Mouse (Mus musculus) limb, embryonic 10.5 days (tissue): ENCODE measurements around the gene Dnajb7. TPM values are rescaled to one million over a fixed set of nuclear protein-coding genes. Genes with fewer than 3 reads are reported as not detected.

Source experiments
- DNase-seq: peaks from one replicate; pipeline ENCODE4 v3.0.0-alpha.2; 2017; ENCODE audit warnings: low spot score
- H3K27ac ChIP-seq: fragments of 300-500 bp; sonication (generic); 2 replicates; pipeline ENCODE4 v1.5.1; 2016; ENCODE audit warnings: mild to moderate bottlenecking
- H3K27me3 ChIP-seq: fragments of 300-500 bp; sonication (generic); 2 replicates; pipeline ENCODE4 v1.6.1; 2016; ENCODE audit warnings: low read depth, mild to moderate bottlenecking; ENCODE audit not compliant: poor library complexity, severe bottlenecking
- H3K36me3 ChIP-seq: fragments of 300-500 bp; sonication (generic); 2 replicates; pipeline ENCODE4 v1.6.1; 2016; ENCODE audit warnings: mild to moderate bottlenecking, moderate library complexity
- H3K4me1 ChIP-seq: fragments of 300-500 bp; sonication (generic); 2 replicates; pipeline ENCODE4 v1.6.1; 2016
- H3K4me3 ChIP-seq: fragments of 300-500 bp; sonication (generic); 2 replicates; pipeline ENCODE4 v1.5.1; 2016; ENCODE audit warnings: mild to moderate bottlenecking, moderate library complexity
- H3K9me3 ChIP-seq: fragments of 300-500 bp; sonication (generic); replicated peaks from 2 replicates; pipeline ENCODE4 v1.6.1; 2016; ENCODE audit warnings: mild to moderate bottlenecking
- WGBS: fragments of 180-500 bp; shearing (Covaris S2); methylation state at CpG from one replicate; pipeline ENCODE4 v1.1.7; 2016; 5-methylcytosine and 5-hydroxymethylcytosine counted together
- polyA plus RNA-seq: library from polyadenylated mRNA; unstranded; fragments of >200 nt; fragmentation: Nextera tagmentation; extraction: Ambion mirVana; gene quantifications from 2 replicates; pipeline ENCODE4 v1.2.1, GENCODE M21; 2016

The Dnajb7 gene
- polyA plus RNA-seq, 1 experiment from 2014 or later: 4.0 TPM

- Histone ChIP-seq H3K27me3 (no peaks in the 10 kb centered on the region), H3K27ac (peak overlapping the region; percentile 79), H3K9me3 (no peaks in the 10 kb centered on the region), H3K4me3 (peak overlapping the region; percentile 63), H3K4me1 (peaks cover 42% of the 10 kb centered on the region), H3K36me3 (peaks cover 38% of the 10 kb centered on the region)
- no peak for DNase-seq
- 46% methylated on average over 6 of the region's 6 CpGs for WGBS
Measured at GRCm38 (mm10) chr15:81361022-81361404, 47.1 kb downstream of the Dnajb7 start.

DNA sequence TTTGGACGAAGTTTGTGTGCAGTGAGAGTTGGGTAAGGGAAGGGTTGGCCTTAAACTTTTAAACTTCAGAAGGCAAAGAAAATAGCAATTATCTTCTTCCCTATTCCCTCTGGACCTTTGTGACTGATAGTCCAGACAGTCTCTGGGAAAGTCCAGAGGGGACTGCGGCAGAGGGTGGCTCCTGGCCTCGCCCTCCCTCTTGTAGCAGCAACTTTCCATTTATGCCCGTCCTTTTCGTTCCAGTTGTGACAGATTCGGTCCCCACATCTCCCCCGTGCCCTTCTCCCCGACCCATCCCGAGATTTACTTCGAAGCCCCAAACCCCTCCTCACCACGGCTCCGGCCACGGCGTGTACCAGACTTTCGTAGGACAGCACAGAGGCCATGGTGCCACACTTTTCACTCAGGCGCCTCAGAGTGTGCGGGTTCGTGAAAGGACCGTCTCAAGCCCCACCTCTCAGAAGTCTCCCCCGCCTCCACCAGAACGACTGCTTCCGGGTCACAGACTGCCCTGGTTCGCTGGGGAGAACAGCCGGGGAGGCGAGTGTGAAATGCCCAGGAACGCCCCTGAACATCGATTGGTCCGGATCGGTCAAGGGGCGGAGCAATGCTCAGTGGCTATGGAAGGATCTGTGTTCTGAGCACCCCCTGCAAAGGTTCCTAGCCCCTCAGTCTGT lies 47.6 kb downstream of the Dnajb7 start, which contains the start of gene Slc25a17:
TSS of gene Slc25a17 (minus strand) at position 468 of the 677 bp plus-strand sequence.
- peak; percentile 95 for DNase-seq
- WGBS: 1% methylated on average over 30 of the region's 30 CpGs
- Histone ChIP-seq H3K9me3 (no peaks in the 10 kb centered on the region), H3K36me3 (peaks cover 33% of the 10 kb centered on the region), H3K27ac (peak within 1 kb of the TSS; percentile 79), H3K4me1 (peaks cover 42% of the 10 kb centered on the region), H3K4me3 (peak within 1 kb of the TSS; percentile 63), H3K27me3 (no peaks in the 10 kb centered on the region)

GRCm38 (mm10) chr15:81359421-81359820 lies 48.7 kb downstream of the Dnajb7 start:
- Histone ChIP-seq H3K36me3 (peaks cover 22% of the 10 kb centered on the region), H3K4me3 (peak overlapping the region; percentile 63), H3K27ac (no peak overlapping the region), H3K27me3 (no peaks in the 10 kb centered on the region), H3K9me3 (no peaks in the 10 kb centered on the region), H3K4me1 (peaks cover 42% of the 10 kb centered on the region)
- DNase-seq: no peak
- WGBS: 88% methylated on average over 5 of the region's 5 CpGs

- DNase-seq: no peak
- no peaks in the 10 kb centered on the region for H3K27me3 ChIP-seq
- H3K27ac ChIP-seq: no peak overlapping the region
- H3K4me1 ChIP-seq: peaks cover 42% of the 10 kb centered on the region
- 87% methylated on average over 3 of the region's 3 CpGs for WGBS
- H3K9me3 ChIP-seq: no peaks in the 10 kb centered on the region
- no peak overlapping the region for H3K4me3 ChIP-seq
- peaks cover 21% of the 10 kb centered on the region for H3K36me3 ChIP-seq
Measured at GRCm38 (mm10) chr15:81358943-81359342, 49.2 kb downstream of the Dnajb7 start.

DNA sequence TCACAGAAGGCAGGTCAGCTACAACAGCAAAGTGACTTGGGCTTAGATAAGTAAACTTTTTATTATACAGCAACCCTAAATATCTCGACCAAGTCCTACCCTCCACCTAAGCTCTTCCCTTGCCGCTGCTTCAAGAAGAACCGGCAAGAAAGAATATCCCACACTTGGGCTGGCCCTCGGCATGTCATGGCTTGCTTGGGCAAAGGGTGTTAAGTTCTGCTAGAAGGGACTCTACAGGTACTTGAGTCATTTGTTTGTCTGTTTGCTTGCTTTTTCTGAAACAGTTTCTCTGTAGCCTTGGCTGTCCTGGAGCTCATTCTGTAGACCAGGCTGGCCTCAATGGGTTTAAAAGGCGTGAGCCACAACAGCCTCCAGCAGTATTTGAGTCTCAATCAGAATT lies 51.2 kb downstream of the Dnajb7 start:
- Histone ChIP-seq H3K27ac (no peak overlapping the region), H3K27me3 (no peaks in the 10 kb centered on the region), H3K4me1 (peaks cover 33% of the 10 kb centered on the region), H3K4me3 (no peak overlapping the region), H3K9me3 (no peaks in the 10 kb centered on the region), H3K36me3 (peaks cover 9% of the 10 kb centered on the region; the same call in 1 of the 2 replicates)
- no peak for DNase-seq
- 29% methylated on average over 5 of the region's 5 CpGs for WGBS

Other genes with a start within 250 kb of the Dnajb7 start
- 24.0 and 24.9 TPM in 2 replicates for gene Mrtfa, start 217.5 kb downstream of the Dnajb7 start, polyA plus RNA-seq
- gene Mchr1, start 172.8 kb downstream of the Dnajb7 start, polyA plus RNA-seq: 0.25 TPM in 1 of 2 replicates, not detected in the other
- 86.9 and 93.6 TPM in 2 replicates for gene Slc25a17, start 47.5 kb downstream of the Dnajb7 start, polyA plus RNA-seq
- 222 and 234 TPM in 2 replicates for gene St13, start 8.2 kb downstream of the Dnajb7 start, polyA plus RNA-seq
- 13.9 and 14.1 TPM in 2 replicates for gene Xpnpep3, start 8.2 kb downstream of the Dnajb7 start, polyA plus RNA-seq
- 590 and 611 TPM in 2 replicates for gene Rbx1, start 58.0 kb upstream of the Dnajb7 start, polyA plus RNA-seq
- 17.4 and 20.7 TPM in 2 replicates for gene Ep300, start 177.1 kb upstream of the Dnajb7 start, polyA plus RNA-seq